Mouse (Mus musculus): Measurements from ENCODE around the gene Jazf1. TPM values are rescaled to one million over a fixed set of nuclear protein-coding genes. Genes with fewer than 3 reads are reported as not detected.

The Jazf1 gene
- polyA plus RNA-seq, 1 experiment from 2014 or later, result 59.3 TPM

DNA sequence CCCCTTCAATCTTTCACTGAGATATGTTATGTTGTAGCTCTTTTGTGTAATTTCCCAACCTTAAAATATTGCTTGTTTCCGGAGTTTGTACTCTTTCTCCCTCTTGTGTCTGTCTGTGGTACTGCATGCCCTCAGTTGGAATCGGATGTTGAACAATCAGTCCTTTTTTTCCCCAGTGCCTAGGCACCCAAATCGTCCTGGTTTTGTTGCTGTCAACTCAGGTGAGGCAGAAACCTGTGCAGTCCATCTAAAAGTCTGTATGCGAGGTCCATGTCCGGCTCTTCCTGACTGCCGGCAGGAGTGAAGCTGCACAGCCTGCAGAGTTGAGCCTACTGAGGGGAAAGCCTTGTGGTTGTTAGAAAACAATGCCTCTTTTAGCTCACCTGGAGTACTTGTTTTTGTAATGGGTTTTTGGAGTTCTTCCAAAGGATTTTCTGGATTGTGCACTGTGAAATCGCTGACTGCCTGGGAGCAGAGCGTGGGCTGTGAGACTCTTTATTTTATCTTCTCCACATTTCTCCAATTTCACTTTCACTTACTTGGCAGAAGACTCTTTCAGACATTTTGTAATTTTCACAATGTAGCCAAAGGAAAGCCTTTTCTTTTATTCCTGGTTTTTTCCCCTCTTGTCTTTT is 343.5 kb downstream of the Jazf1 start:
- Histone ChIP-seq H3K4me1 (ENCODE audit: control insufficient read depth, insufficient read depth, low read length) (no peaks in the 10 kb centered on the region), H3K9me3 (replicated peaks; ENCODE audit: control insufficient read depth, low read length, poor library complexity, severe bottlenecking) (no peaks in the 10 kb centered on the region), H3K4me2 (ENCODE audit: low read length) (no peak overlapping the region), H3K27ac (ENCODE audit: low read length) (no peak overlapping the region), H3K9ac (ENCODE audit: low read depth, low read length) (no peak overlapping the region), H3K27me3 (ENCODE audit: control insufficient read depth, insufficient read depth, low read depth, low read length) (no peaks in the 10 kb centered on the region), H3K4me3 (ENCODE audit: low read depth, low read length) (no peak overlapping the region), H3K36me3 (ENCODE audit: control insufficient read depth, insufficient read depth, low read length) (peaks cover 8% of the 10 kb centered on the region; the same call in 1 of the 2 replicates)
- ATAC-seq, result no peak
- WGBS, result 60% methylated on average over 8 of the region's 8 CpGs

Other genes with a start within 250 kb of the Jazf1 start
- gene Creb5, start 218.6 kb upstream of the Jazf1 start, polyA plus RNA-seq (2015; fragmentation: Nextera tagmentation; extraction: Ambion mirVana), result 2.5 and 3.7 TPM in 2 replicates